Mouse (Mus musculus): Measurements from ENCODE around the gene Rfng. TPM values are rescaled to one million over a fixed set of nuclear protein-coding genes. Genes with fewer than 3 reads are reported as not detected.

Gene Rfng
- 32.8 and 46.1 TPM in 2 replicates for polyA plus RNA-seq (2012; ENCODE audit: low replicate concordance)

DNA sequence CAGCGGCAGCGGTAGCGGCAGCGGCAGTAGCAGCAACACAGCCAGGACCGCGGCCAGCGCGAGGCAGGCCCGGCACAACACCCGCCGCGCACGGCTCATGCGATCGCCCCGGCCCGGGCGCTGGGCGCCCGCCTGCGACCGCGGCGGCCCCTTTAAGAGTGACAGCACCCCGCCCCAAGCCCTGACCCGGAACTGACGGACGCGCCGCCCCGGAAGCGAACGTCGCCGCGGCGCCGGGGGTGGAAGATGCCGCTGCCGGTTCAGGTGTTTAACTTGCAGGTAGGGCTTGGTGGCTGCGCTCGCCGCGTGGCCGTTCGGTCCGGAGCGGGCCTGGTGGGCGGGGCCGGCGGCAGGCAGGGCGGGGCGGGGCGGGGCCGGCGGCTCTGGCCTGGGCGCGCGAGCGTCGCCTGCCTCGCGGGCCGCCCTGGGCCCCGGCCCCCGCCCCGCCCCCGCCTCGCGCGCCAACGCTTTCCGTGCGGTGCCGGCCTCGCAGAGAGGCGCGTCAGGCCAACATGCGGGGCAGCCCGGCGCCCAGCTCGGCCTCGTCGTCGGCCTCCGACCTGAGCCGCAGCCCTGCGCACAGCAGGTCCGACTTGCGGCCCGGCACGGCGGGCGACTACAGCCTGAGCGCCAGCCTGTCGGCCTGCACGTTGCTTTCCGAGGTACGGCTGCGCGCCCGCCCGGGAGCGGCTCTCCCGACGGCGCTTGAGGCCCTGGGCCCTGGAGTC lies at the start of gene Rfng, which contains the start of gene Gps1:
Gene Rfng, minus strand, starts transcription at position 144 of the 728 bp plus-strand sequence.
Gene Gps1, plus strand, starts transcription at position 209 of the 728 bp plus-strand sequence.

DNA sequence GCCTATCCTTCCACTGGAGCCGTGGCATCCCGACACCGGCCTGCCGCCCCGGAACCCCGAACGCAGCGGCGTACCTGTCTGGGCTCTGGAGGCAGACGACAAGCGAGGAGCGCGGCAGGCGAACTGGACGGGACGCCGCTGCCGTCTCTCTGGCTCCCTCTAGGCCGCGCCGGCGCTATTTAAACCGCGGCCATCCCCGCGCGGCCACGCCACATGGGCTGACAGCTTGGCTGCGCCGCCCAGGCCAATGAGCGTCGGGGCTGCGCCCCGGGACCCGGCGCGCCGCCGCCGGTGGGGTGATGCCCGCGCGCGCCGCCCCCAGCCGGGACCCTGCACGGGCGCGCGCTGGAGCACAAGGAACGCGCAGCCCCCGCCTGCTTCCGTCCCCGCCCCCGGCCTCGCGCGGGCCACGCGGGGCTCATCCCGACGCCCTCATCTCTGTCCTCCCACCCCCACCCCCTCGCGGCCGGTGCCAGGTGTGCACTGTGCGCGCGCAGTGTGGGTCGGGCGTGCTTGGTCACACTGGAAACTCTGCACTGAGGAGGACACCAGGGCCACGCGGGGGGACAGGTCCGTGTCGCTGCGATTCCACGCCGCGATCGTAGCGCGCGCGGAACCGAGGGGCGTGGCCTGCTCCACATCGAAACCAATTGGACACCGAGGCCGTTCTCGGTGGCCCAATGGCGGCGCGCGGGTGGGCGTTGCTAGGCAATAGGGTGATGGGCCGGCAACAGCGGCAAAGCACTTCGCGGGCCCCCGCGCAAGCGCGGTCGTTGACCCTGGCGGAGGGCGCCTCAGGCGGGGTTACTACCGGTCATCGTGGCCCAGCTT lies 40.2 kb upstream of the Rfng start, which contains the start of gene Fasn:
Gene Fasn, minus strand, starts transcription at position 592 of the 831 bp plus-strand sequence.

DNA sequence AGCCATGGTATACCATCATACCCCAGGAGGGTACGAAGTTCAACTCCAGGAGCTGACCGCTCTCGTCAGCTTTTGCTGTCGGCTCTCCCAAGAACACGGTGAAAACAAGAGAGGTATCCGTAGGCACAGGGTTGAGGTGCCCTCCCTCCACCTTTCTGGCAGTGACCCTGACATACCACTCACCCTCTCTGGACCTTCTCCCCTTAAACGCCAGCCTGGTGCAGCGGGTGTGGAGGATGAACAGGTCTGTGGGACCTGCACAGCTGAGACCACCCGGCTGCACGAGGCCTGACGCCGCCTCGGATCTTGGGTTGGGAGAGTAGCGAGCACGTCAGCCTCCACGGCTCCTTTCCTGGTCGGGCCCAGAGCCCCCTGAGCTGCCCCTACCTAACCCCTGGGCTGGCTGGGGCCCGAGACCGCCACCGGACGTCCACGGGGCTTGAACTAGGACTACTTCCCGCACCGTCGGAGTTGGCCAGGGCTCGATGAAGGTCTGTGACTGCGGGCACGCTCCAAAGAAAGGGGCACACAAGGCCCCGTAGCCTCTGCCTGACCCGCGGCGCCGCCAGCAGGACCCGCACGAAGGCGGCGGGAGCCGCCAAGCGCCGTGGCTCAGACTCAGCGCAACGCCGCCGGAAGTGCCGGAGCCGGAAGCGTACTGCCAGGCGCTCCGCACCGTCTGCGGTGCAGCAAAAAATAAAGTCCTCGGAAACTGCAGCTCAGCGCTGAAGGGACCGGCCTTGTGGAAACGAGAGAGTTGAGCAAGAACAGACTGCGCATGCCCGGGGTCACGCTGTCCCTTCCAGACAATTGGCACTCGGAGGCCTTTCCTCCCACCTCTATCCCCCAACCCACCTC lies 12.0 kb upstream of the Rfng start, which contains the start of gene Dus1l:
Gene Dus1l, minus strand, starts transcription at position 648 of the 858 bp plus-strand sequence.

DNA sequence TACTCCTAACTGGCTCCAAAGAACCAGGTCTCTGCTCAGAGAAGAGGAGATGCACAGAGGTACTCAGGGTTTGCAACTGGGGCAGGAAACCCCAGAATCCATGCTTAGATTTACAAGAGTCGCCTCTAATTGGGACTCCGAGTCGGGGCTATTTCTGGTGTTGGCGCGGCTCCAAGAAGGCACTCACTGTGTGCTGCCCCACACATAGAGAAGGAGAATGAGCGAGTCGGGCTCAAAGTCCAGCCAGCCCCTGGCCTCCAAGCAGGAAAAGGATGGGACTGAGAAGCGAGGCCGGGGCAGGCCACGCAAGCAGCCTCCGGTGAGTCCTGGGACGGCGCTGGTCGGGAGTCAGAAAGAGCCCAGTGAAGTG lies 21.4 kb downstream of the Rfng start, which contains the start of gene Hmga1b:
Gene Hmga1b, plus strand, starts transcription at position 123 of the 370 bp plus-strand sequence.

DNA sequence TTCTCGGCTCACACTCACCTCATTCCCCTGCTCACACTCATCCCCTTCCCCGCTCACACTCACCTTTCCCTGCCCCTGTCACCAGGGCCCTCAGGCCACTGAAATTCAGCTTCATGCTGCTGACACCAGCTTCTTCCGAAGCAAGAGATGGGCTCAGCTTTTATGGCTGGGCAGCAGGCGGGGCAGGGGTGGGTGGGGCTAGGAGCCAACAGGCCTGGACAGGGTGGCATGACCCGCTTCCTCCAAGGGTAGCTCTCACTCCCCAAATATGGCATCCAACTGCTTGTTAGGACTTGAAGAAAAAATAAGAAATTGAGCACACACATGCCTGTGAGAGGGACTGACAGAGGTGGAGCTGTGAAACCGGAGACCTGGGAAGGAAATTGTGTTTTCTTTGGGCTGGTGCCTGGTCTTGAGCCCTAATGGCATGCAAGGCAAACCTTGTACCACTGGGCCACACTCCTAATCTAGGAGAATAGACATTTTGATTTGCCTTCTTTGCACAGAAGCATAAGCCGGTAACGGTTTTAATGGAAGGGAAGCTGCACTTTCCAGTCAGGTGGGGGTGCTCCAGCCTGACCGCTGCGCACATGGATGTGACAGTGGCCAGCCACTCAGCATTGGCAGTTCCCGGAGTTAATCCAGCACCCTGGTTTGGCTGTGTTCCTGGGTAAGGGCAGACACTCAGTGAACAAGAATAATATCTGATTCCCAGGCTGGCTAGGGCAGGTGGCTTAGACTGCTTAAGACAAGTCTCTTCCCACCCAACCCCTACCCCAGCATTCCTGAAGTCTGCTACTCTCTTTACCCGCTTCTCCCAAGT lies 51.9 kb downstream of the Rfng start, which contains the start of gene Cbr2:
Gene Cbr2, minus strand, starts transcription at position 257 of the 823 bp plus-strand sequence.

Other genes starting within 250 kb of the Rfng start
- 130 and 145 TPM in 2 replicates for gene Mcrip1, start 234.5 kb downstream of the Rfng start, polyA plus RNA-seq (2012; ENCODE audit: low replicate concordance)
- gene Ppp1r27, start 233.1 kb downstream of the Rfng start, polyA plus RNA-seq (2012; ENCODE audit: low replicate concordance) = not detected in 2 replicates
- 322 and 696 TPM in 2 replicates for gene P4hb, start 211.0 kb downstream of the Rfng start, polyA plus RNA-seq (2012; ENCODE audit: low replicate concordance)
- gene Arhgdia, start 202.6 kb downstream of the Rfng start, polyA plus RNA-seq (2012; ENCODE audit: low replicate concordance) = 989 and 1,139 TPM in 2 replicates
- 123 and 133 TPM in 2 replicates for gene Alyref, start 185.8 kb downstream of the Rfng start, polyA plus RNA-seq (2012; ENCODE audit: low replicate concordance)
- 30.2 and 93.3 TPM in 2 replicates for gene Anapc11, start 185.8 kb downstream of the Rfng start, polyA plus RNA-seq (2012; ENCODE audit: low replicate concordance)
- 3.7 and 6.2 TPM in 2 replicates for gene Npb, start 175.7 kb downstream of the Rfng start, polyA plus RNA-seq (2012; ENCODE audit: low replicate concordance)
- 62.9 and 99.6 TPM in 2 replicates for gene Pcyt2, start 166.3 kb downstream of the Rfng start, polyA plus RNA-seq (2012; ENCODE audit: low replicate concordance)
- 225 and 508 TPM in 2 replicates for gene Sirt7, start 159.0 kb downstream of the Rfng start, polyA plus RNA-seq (2012; ENCODE audit: low replicate concordance)
- gene Mafg, start 150.6 kb downstream of the Rfng start, polyA plus RNA-seq (2012; ENCODE audit: low replicate concordance) = 42.4 and 46.3 TPM in 2 replicates
- 1.2 and 1.3 TPM in 2 replicates for gene Pycr1, start 140.4 kb downstream of the Rfng start, polyA plus RNA-seq (2012; ENCODE audit: low replicate concordance)
- 0.42 and 1.4 TPM in 2 replicates for gene Myadml2, start 136.0 kb downstream of the Rfng start, polyA plus RNA-seq (2012; ENCODE audit: low replicate concordance)
- gene Notum, start 123.0 kb downstream of the Rfng start, polyA plus RNA-seq (2012; ENCODE audit: low replicate concordance) = not detected in 2 replicates
- 214 and 360 TPM in 2 replicates for gene Aspscr1, start 111.2 kb downstream of the Rfng start, polyA plus RNA-seq (2012; ENCODE audit: low replicate concordance)
- gene Cenpx, start 70.5 kb downstream of the Rfng start, polyA plus RNA-seq (2012; ENCODE audit: low replicate concordance) = 30.9 and 103 TPM in 2 replicates
- 32.9 and 53.7 TPM in 2 replicates for gene Lrrc45, start 70.3 kb downstream of the Rfng start, polyA plus RNA-seq (2012; ENCODE audit: low replicate concordance)
- 5.3 and 8.2 TPM in 2 replicates for gene Rac3, start 62.7 kb downstream of the Rfng start, polyA plus RNA-seq (2012; ENCODE audit: low replicate concordance)
- gene Dcxr, start 56.9 kb downstream of the Rfng start, polyA plus RNA-seq (2012; ENCODE audit: low replicate concordance) = 20.4 and 47.0 TPM in 2 replicates
- 7.5 and 8.2 TPM in 2 replicates for gene Cbr2, start 52.1 kb downstream of the Rfng start, polyA plus RNA-seq (2012; ENCODE audit: low replicate concordance)
- 196 and 300 TPM in 2 replicates for gene Hmga1b, start 21.4 kb downstream of the Rfng start, polyA plus RNA-seq (2012; ENCODE audit: low replicate concordance)
- 27.5 and 29.8 TPM in 2 replicates for gene Gps1, start 65 bp upstream of the Rfng start, polyA plus RNA-seq (2012; ENCODE audit: low replicate concordance)
- 78.0 and 102 TPM in 2 replicates for gene Dus1l, start 12.2 kb upstream of the Rfng start, polyA plus RNA-seq (2012; ENCODE audit: low replicate concordance)
- 64.1 and 156 TPM in 2 replicates for gene Fasn, start 40.3 kb upstream of the Rfng start, polyA plus RNA-seq (2012; ENCODE audit: low replicate concordance)
- 0.75 and 0.80 TPM in 2 replicates for gene Ccdc57, start 148.7 kb upstream of the Rfng start, polyA plus RNA-seq (2012; ENCODE audit: low replicate concordance)
- gene Slc16a3, start 164.3 kb upstream of the Rfng start, polyA plus RNA-seq (2012; ENCODE audit: low replicate concordance) = 12.0 and 55.9 TPM in 2 replicates
- gene Csnk1d, start 207.1 kb upstream of the Rfng start, polyA plus RNA-seq (2012; ENCODE audit: low replicate concordance) = 96.2 and 114 TPM in 2 replicates

Measured in hematopoietic multipotent progenitor cell, adult 10-12 weeks (in vitro differentiated cells).